Mouse (Mus musculus) neural tube, embryonic 14.5 days (tissue): ENCODE results near the gene Snx9. TPM values are rescaled to one million over a fixed set of nuclear protein-coding genes. Genes with fewer than 3 reads are reported as not detected.

ENCODE experiments used
- ATAC-seq: fragments of 200-750 bp; cut with Nextera tagmentation; 2 replicates; pipeline ENCODE4 v1.8.0; 2017; ENCODE audit warnings: low read depth, mild to moderate bottlenecking, moderate TSS enrichment, moderate library complexity
- H3K27ac ChIP-seq: fragments of 300-500 bp; sonication (generic); 2 replicates; pipeline ENCODE4 v1.5.1; 2014; ENCODE audit warnings: low read depth, mild to moderate bottlenecking, control low read depth, low read length, moderate library complexity, mixed read lengths
- H3K27me3 ChIP-seq: fragments of 300-500 bp; sonication (generic); 2 replicates; pipeline ENCODE4 v1.6.1; 2014; ENCODE audit warnings: low read length; ENCODE audit not compliant: control insufficient read depth, insufficient read depth
- H3K36me3 ChIP-seq: fragments of 300-500 bp; sonication (generic); 2 replicates; pipeline ENCODE4 v1.6.1; 2014; ENCODE audit warnings: low read length, mixed read lengths; ENCODE audit not compliant: control insufficient read depth, insufficient read depth
- H3K4me1 ChIP-seq: fragments of 300-500 bp; sonication (generic); 2 replicates; pipeline ENCODE4 v1.6.1; 2014; ENCODE audit warnings: low read length; ENCODE audit not compliant: control insufficient read depth, insufficient read depth
- H3K4me2 ChIP-seq: fragments of 300-500 bp; sonication (generic); 2 replicates; pipeline ENCODE4 v1.6.1; 2014; ENCODE audit warnings: mild to moderate bottlenecking, low read depth, low read length, control low read depth
- H3K4me3 ChIP-seq: fragments of 300-500 bp; sonication (generic); 2 replicates; pipeline ENCODE4 v1.5.1; 2014; ENCODE audit warnings: low read depth, low read length, control low read depth, mixed read lengths
- H3K9ac ChIP-seq: fragments of 300-500 bp; sonication (generic); replicated peaks from 2 replicates; pipeline ENCODE4 v1.6.1; 2014; ENCODE audit warnings: low read depth, mild to moderate bottlenecking, control low read depth, low read length, mixed read lengths
- H3K9me3 ChIP-seq: fragments of 300-500 bp; sonication (generic); 2 replicates; pipeline ENCODE4 v1.6.1; 2016; ENCODE audit warnings: low read length; ENCODE audit not compliant: control insufficient read depth
- WGBS: fragments of 180-500 bp; shearing (Covaris S2); extraction: QIAGEN DNeasy Blood & Tissue Kit; methylation state at CpG from one replicate; pipeline ENCODE4 v1.1.7; 2014; 5-methylcytosine and 5-hydroxymethylcytosine counted together
- polyA plus RNA-seq: library from polyadenylated mRNA; unstranded; fragments of >200 nt; fragmentation: Nextera tagmentation; extraction: Ambion mirVana; gene quantifications from 2 replicates; pipeline ENCODE4 v1.2.1, GENCODE M21; 2014

Gene Snx9
- polyA plus RNA-seq, 1 experiment from 2014 or later, result 6.1 TPM

DNA sequence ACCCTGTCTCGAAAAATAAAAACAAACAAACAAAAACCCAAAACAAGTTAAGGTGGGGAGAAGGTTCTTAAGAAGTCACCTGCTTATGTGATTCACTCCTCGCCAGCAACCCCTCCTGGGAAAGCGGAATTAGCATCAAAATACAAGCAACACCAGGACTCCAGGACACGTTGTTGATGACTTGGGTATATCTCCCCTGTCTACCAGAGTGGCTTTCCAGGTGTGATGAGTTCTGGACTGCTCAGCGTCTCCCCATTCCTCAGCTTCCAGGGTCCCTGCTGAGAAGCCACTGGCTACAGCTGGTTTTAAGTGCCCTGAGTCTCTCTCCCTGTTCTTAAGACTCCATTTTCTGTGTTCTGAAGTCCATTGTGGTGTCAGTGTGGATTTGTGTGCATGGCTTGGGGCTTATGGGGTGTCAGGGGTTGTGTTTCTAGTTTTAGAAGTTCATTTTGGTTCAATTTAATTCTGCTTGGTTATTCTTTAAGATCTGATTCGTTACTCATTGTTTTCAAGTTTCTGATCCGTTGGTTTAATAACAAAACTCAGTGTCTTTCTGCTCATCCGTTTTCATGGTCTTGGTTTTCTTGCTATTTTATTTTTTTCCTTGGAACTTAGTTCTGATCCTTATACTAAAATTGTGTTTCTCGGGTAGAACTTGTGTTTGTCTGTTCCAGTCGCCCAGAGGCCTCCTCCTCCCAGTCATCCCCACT, 7.7 kb downstream of the Snx9 start:
- 68% methylated on average over 10 of the region's 10 CpGs for WGBS
- H3K4me1 ChIP-seq, result peaks cover 6% of the 10 kb centered on the region
- no peak for ATAC-seq
- no peak overlapping the region; the same call in 1 of the 2 replicates for H3K4me3 ChIP-seq
- peak overlapping the region; percentile 47 for H3K4me2 ChIP-seq
- H3K36me3 ChIP-seq, result no peaks in the 10 kb centered on the region
- H3K27me3 ChIP-seq, result no peaks in the 10 kb centered on the region
- H3K27ac ChIP-seq, result peak overlapping the region; percentile 58; the same call in 1 of the 2 replicates
- H3K9me3 ChIP-seq, result no peaks in the 10 kb centered on the region
- H3K9ac ChIP-seq, result no peak overlapping the region; the same call in 1 of the 2 replicates

DNA sequence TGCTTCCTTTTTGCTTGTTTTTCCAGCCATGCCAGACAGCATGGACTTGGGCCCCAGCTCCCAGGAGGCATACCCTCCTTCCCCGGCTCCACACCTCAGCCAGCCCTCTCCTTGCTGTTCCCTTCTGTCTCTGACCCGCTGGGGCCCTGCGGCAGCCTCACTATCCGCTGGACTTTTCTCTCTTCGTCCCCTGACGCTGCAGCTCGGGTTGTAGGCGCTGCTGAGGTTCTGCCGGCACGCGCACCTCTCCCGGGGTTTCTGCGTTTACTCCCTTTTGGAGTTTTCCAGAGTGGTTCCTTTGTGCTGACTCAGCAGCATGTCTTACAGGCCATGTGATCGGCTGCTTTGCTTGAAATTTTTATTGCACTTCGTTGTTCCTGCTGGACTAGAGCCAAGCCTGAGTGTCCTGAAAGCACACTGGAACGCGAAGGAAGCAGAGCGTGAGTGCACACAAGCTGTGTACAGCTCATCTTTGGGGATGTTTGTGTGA, 8.3 kb downstream of the Snx9 start:
- Histone ChIP-seq H3K9me3 (no peaks in the 10 kb centered on the region), H3K4me2 (peak overlapping the region; percentile 47), H3K4me1 (peaks cover 6% of the 10 kb centered on the region), H3K27me3 (no peaks in the 10 kb centered on the region), H3K9ac (peak overlapping the region; percentile 22; the same call in 1 of the 2 replicates), H3K4me3 (peak overlapping the region; percentile 10; the same call in 1 of the 2 replicates), H3K36me3 (no peaks in the 10 kb centered on the region), H3K27ac (peak overlapping the region; percentile 58; the same call in 1 of the 2 replicates)
- WGBS, result 5% methylated on average over 18 of the region's 18 CpGs
- ATAC-seq, result peak; percentile 74

DNA sequence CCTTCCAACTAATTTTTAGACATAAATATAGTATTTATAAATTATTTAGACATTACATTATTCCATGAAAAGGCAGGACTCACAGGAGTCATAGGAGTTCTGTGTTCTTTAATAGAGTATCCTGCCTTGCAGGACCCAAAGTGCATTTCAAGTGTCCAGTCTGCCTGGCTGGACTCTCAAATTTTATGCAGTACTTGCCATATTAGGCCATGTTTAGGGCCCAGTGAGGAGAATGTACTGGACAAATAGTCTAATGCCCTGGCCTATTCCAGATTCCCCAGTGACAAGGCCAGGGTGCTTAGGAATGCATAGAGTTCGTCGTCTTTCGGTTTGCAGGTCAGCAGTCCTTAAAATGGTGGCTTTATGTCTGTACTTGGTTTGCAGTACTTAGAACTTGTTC, 8.9 kb downstream of the Snx9 start:
- peak overlapping the region; percentile 47; the same call in 1 of the 2 replicates for H3K4me2 ChIP-seq
- H3K4me1 ChIP-seq, result peaks cover 6% of the 10 kb centered on the region
- no peaks in the 10 kb centered on the region for H3K9me3 ChIP-seq
- no peaks in the 10 kb centered on the region for H3K36me3 ChIP-seq
- H3K27me3 ChIP-seq, result no peaks in the 10 kb centered on the region
- no peak overlapping the region for H3K9ac ChIP-seq
- WGBS, result 90% methylated on average over 3 of the region's 3 CpGs
- H3K27ac ChIP-seq, result no peak overlapping the region
- no peak for ATAC-seq
- no peak overlapping the region for H3K4me3 ChIP-seq

DNA sequence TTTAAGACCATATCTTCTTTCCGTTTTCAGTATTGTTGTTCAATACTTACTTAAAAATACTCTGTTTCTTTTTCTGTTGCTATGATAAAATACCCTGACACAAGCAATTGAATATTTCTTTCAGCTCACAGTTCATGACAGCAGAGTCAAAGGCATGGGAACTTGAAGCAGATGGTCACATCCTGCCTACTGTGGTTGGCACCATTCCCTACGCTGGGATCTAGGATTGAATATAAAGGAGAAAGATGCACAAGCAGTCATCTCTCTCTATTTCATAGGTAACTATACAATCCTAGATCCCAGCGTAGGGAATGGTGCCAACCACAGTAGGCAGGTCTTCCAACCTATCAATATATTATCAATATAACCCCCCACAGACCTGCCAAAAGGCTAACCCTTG, 9.3 kb downstream of the Snx9 start:
- Histone ChIP-seq H3K4me2 (no peak overlapping the region), H3K36me3 (no peaks in the 10 kb centered on the region), H3K9ac (no peak overlapping the region), H3K27ac (no peak overlapping the region), H3K27me3 (no peaks in the 10 kb centered on the region), H3K4me3 (no peak overlapping the region), H3K4me1 (peaks cover 6% of the 10 kb centered on the region), H3K9me3 (no peaks in the 10 kb centered on the region)
- no peak for ATAC-seq
- 93% methylated on average over 3 of the region's 3 CpGs for WGBS

DNA sequence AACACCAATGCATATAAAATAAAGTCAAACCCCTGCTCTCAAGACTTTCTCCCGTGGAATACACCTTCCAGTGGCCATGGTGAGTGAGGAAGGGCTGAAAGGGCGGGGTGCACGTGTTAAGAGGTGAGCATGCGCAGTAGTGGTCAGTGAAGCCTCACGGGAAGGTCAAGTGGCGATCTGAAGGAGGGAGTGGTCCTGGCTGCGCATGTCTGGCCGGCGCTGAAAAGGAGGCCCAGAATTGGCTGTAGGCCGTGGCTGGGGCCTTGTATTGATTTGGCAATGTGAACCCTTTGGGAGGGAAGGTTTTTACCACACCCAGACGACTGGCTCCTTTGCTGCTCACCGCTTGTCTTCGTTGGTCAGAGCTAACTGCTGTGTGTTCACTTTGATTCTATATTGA, 12.8 kb downstream of the Snx9 start:
- no peak for ATAC-seq
- no peaks in the 10 kb centered on the region for H3K27me3 ChIP-seq

DNA sequence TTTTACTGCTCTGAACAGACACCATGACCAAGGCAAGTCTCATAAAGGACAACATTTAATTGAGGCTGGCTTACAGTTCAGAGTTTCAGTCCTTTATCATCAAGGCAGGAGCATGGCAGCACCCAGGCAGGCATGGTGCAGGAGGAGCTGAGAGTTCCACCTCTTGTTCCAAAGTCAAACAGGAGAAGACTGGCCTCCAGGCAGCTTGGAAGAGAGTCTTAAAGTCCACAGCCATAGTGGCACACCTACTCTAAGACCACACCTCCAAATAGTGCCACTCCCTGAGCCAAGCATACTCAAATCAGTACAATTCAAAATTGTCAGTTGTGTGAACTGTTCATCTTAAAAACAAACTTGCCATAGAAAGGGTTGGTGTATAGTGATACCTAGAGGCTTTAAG, 14.4 kb downstream of the Snx9 start:
- no peaks in the 10 kb centered on the region for H3K27me3 ChIP-seq
- no peaks in the 10 kb centered on the region for H3K36me3 ChIP-seq
- no peak overlapping the region for H3K4me2 ChIP-seq
- no peak overlapping the region for H3K27ac ChIP-seq
- H3K4me3 ChIP-seq, result no peak overlapping the region
- no peak overlapping the region for H3K9ac ChIP-seq
- no peaks in the 10 kb centered on the region for H3K9me3 ChIP-seq
- ATAC-seq, result no peak
- H3K4me1 ChIP-seq, result peaks cover 3% of the 10 kb centered on the region; the same call in 1 of the 2 replicates

More for the DNA sequence above, 12.8 kb downstream of the Snx9 start:
- H3K4me1 ChIP-seq, result peaks cover 10% of the 10 kb centered on the region
- H3K9me3 ChIP-seq, result no peaks in the 10 kb centered on the region
- H3K27ac ChIP-seq, result no peak overlapping the region
- no peak overlapping the region for H3K4me3 ChIP-seq
- H3K4me2 ChIP-seq, result no peak overlapping the region
- H3K9ac ChIP-seq, result no peak overlapping the region
- H3K36me3 ChIP-seq, result no peaks in the 10 kb centered on the region
- 95% methylated on average over 13 of the region's 13 CpGs for WGBS

DNA sequence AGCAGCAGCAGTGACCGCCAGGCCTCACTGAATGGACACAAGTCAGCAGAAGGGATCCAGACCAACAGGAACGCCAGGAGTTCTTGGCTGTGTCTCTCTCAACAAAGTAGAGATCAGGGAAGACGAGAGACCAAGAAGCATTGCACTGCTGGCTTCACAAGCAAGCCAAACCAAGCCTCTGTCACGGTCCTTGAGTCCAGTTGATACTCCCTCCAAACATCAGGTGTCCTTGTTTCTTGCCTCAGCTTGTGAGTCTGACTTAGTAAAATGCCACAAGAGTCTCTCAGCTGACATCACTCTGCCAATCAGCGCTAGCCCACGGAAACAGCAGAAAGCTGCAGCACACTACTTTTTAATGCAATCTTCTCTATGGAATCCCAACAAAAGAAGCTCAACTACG, 15.3 kb downstream of the Snx9 start:
- no peaks in the 10 kb centered on the region for H3K9me3 ChIP-seq
- no peak overlapping the region for H3K9ac ChIP-seq
- no peaks in the 10 kb centered on the region for H3K27me3 ChIP-seq
- no peaks in the 10 kb centered on the region for H3K36me3 ChIP-seq
- H3K4me2 ChIP-seq, result no peak overlapping the region
- H3K4me1 ChIP-seq, result peaks cover 3% of the 10 kb centered on the region; the same call in 1 of the 2 replicates
- H3K27ac ChIP-seq, result no peak overlapping the region
- WGBS, result 96% methylated on average over 7 of the region's 7 CpGs
- no peak for ATAC-seq
- H3K4me3 ChIP-seq, result no peak overlapping the region

DNA sequence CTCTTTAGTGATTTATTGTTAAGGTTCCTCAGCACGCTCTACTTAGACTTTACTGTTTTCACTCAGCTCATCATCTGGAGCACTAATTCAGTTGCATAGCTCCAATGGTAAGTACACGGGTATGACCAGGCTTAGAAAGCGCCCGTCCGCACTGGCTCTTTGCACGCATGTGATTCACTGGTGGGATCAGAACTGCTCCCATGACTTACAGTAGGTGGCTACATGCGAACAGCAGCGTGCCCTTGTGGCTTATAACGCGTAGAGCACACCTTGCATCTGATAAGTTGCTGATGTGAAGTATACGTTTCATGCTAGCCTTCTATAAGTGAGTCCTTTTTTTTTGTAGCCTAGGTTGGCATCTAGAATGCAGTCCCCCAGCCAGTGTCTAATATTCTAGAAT, 16.1 kb downstream of the Snx9 start:
- Histone ChIP-seq H3K4me3 (no peak overlapping the region), H3K4me1 (peaks cover 5% of the 10 kb centered on the region), H3K27ac (no peak overlapping the region), H3K27me3 (no peaks in the 10 kb centered on the region), H3K9me3 (no peaks in the 10 kb centered on the region), H3K9ac (no peak overlapping the region), H3K4me2 (no peak overlapping the region), H3K36me3 (no peaks in the 10 kb centered on the region)
- WGBS, result 95% methylated on average over 11 of the region's 11 CpGs
- no peak for ATAC-seq

DNA sequence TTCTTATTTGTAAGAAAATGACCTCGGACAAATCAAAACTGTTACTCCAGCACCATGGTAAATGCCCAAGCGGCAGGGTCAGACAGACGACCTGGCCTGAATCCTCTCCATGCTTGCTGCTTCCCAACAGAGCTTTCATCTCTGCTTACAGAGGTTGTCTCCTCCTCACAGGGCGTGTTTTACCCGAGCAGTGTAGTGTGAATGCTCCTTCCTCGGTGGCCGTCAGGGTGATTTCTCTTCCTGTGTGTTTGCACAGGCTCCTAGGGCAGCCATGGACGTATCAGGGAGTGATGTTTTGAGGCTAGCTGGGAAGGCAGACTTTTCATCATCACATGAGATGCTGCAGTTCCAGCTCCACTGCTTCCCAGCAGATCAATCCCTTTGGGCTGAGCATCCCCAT, 17.1 kb downstream of the Snx9 start:
- H3K27ac ChIP-seq, result no peak overlapping the region
- no peak overlapping the region for H3K9ac ChIP-seq
- peaks cover 11% of the 10 kb centered on the region for H3K4me1 ChIP-seq
- no peak overlapping the region for H3K4me2 ChIP-seq
- no peak for ATAC-seq
- no peak overlapping the region for H3K4me3 ChIP-seq
- H3K27me3 ChIP-seq, result no peaks in the 10 kb centered on the region
- no peaks in the 10 kb centered on the region for H3K9me3 ChIP-seq
- WGBS, result 47% methylated on average over 8 of the region's 8 CpGs
- no peaks in the 10 kb centered on the region for H3K36me3 ChIP-seq
